Mouse (Mus musculus) G1E (cell line): ENCODE results near the gene Plcb4.

Experiments used
- CTCF ChIP-seq: IDR thresholded peaks from 2 replicates; pipeline ENCODE4 v1.5.1; 2012; ENCODE audit warnings: low read depth, low read length, inconsistent platforms, mixed read lengths
- GATA1 ChIP-seq: IDR thresholded peaks from 2 replicates; pipeline ENCODE4 v1.6.1; 2012; ENCODE audit warnings: borderline replicate concordance, low read length, inconsistent platforms, mixed read lengths
- POLR2AphosphoS5 ChIP-seq: IDR thresholded peaks from 2 replicates; pipeline ENCODE4 v1.6.1; 2012; ENCODE audit warnings: low read depth, low read length, inconsistent platforms; ENCODE audit not compliant: insufficient replicate concordance
- TAL1 ChIP-seq: conservative IDR thresholded peaks from 2 replicates; pipeline ENCODE4 v1.6.1; 2012; ENCODE audit warnings: low read depth, low read length, inconsistent platforms, mixed read lengths

- TF ChIP-seq CTCF: no peak
- no peak for TF ChIP-seq POLR2AphosphoS5
- TF ChIP-seq GATA1: no peak
- TF ChIP-seq TAL1: no peak
Observed at GRCm38 (mm10) chr2:135833743-135834142, 174.9 kb downstream of the Plcb4 start.
